Mouse (Mus musculus): ENCODE results near the gene Rspo3. TPM values are rescaled to one million over a fixed set of nuclear protein-coding genes. Genes with fewer than 3 reads are reported as not detected.
A peak's percentile ranks its signal among the peaks of the same experiment; 100 is the strongest.

The Rspo3 gene
- polyA plus RNA-seq (2012; fragmentation: generic; extraction: Trizol) = 1.9 TPM
- long read RNA-seq, experiment 1, partial matches to known transcripts = 0 of 1 reads
- long read RNA-seq, experiment 1, other reads (novel, unspliced or antisense) = 0 of 1 reads
- long read RNA-seq, experiment 2, partial matches to known transcripts = 0 of 2 reads
- long read RNA-seq, experiment 2, other reads (novel, unspliced or antisense) = 0 of 2 reads

- TF ChIP-seq MYOG (IDR thresholded peaks at IDR 0.05; ENCODE audit: control insufficient read depth, extremely low read depth, insufficient read length) (no peak), CTCF (IDR thresholded peaks at IDR 0.05; ENCODE audit: control insufficient read depth, insufficient read depth, insufficient read length) (no peak), USF1 (IDR thresholded peaks at IDR 0.05; ENCODE audit: low read depth) (no peak), MAX (IDR thresholded peaks at IDR 0.05) (no peak), CEBPB (IDR thresholded peaks at IDR 0.05; ENCODE audit: low read depth) (no peak), FOSL1 (IDR thresholded peaks at IDR 0.05; ENCODE audit: insufficient read depth, low read length, poor library complexity, severe bottlenecking) (no peak), MYOD1 (IDR thresholded peaks at IDR 0.05; ENCODE audit: control insufficient read depth, insufficient read length, low read depth) (no peak)
- H3K4me3 ChIP-seq (ENCODE audit: insufficient read depth, poor library complexity, severe bottlenecking) = peak within 1 kb of the TSS; percentile 34
- peak within 1 kb of the TSS; percentile 88 for H3ac ChIP-seq (ENCODE audit: control insufficient read depth, insufficient read length, low read depth)
- no peaks in the 10 kb centered on the region for H3K27me3 ChIP-seq (ENCODE audit: control insufficient read depth, insufficient read depth, insufficient read length)
- H3K79me2 ChIP-seq (ENCODE audit: control insufficient read depth, insufficient read depth) = no peaks in the 10 kb centered on the region
- no peaks in the 10 kb centered on the region for H3K79me3 ChIP-seq (ENCODE audit: low read depth)
- no peaks in the 10 kb centered on the region for H3K36me3 ChIP-seq (ENCODE audit: control insufficient read depth, insufficient read depth)
Observed at GRCm38 (mm10) chr10:29535546-29536260, at the start of gene Rspo3. Gene Rspo3 (minus strand): TSS chr10:29535867.

GRCm38 (mm10) chr10:29581940-29582339, 46.3 kb upstream of the Rspo3 start:
- H3K27me3 ChIP-seq (ENCODE audit: control insufficient read depth, insufficient read depth, insufficient read length) = no peaks in the 10 kb centered on the region
- H3K79me2 ChIP-seq (ENCODE audit: control insufficient read depth, insufficient read depth) = no peaks in the 10 kb centered on the region
- H3ac ChIP-seq (ENCODE audit: control insufficient read depth, insufficient read length, low read depth) = no peak overlapping the region
- H3K36me3 ChIP-seq (ENCODE audit: control insufficient read depth, insufficient read depth) = no peaks in the 10 kb centered on the region
- TF ChIP-seq FOSL1 (IDR thresholded peaks at IDR 0.05; ENCODE audit: insufficient read depth, low read length, poor library complexity, severe bottlenecking) = no peak
- TF ChIP-seq MAX (IDR thresholded peaks at IDR 0.05) = no peak
- TF ChIP-seq MYOD1 (IDR thresholded peaks at IDR 0.05; ENCODE audit: control insufficient read depth, insufficient read length, low read depth) = no peak
- TF ChIP-seq CEBPB (IDR thresholded peaks at IDR 0.05; ENCODE audit: low read depth) = no peak
- TF ChIP-seq MYOG (IDR thresholded peaks at IDR 0.05; ENCODE audit: control insufficient read depth, extremely low read depth, insufficient read length) = no peak
- TF ChIP-seq CTCF (IDR thresholded peaks at IDR 0.05; ENCODE audit: control insufficient read depth, insufficient read depth, insufficient read length) = no peak
- H3K79me3 ChIP-seq (ENCODE audit: low read depth) = no peaks in the 10 kb centered on the region
- H3K4me3 ChIP-seq (ENCODE audit: insufficient read depth, poor library complexity, severe bottlenecking) = no peak overlapping the region

GRCm38 (mm10) chr10:29581476-29581875, 45.8 kb upstream of the Rspo3 start:
- H3K27me3 ChIP-seq (ENCODE audit: control insufficient read depth, insufficient read depth, insufficient read length) = no peaks in the 10 kb centered on the region
- no peak overlapping the region for H3ac ChIP-seq (ENCODE audit: control insufficient read depth, insufficient read length, low read depth)
- no peaks in the 10 kb centered on the region for H3K79me3 ChIP-seq (ENCODE audit: low read depth)
- H3K36me3 ChIP-seq (ENCODE audit: control insufficient read depth, insufficient read depth) = no peaks in the 10 kb centered on the region
- TF ChIP-seq USF1 (IDR thresholded peaks at IDR 0.05; ENCODE audit: low read depth) (no peak), CTCF (IDR thresholded peaks at IDR 0.05; ENCODE audit: control insufficient read depth, insufficient read depth, insufficient read length) (no peak), FOSL1 (IDR thresholded peaks at IDR 0.05; ENCODE audit: insufficient read depth, low read length, poor library complexity, severe bottlenecking) (no peak), MAX (IDR thresholded peaks at IDR 0.05) (no peak), MYOG (IDR thresholded peaks at IDR 0.05; ENCODE audit: control insufficient read depth, extremely low read depth, insufficient read length) (no peak), MYOD1 (IDR thresholded peaks at IDR 0.05; ENCODE audit: control insufficient read depth, insufficient read length, low read depth) (no peak), CEBPB (IDR thresholded peaks at IDR 0.05; ENCODE audit: low read depth) (no peak)
- H3K79me2 ChIP-seq (ENCODE audit: control insufficient read depth, insufficient read depth) = no peaks in the 10 kb centered on the region
- H3K4me3 ChIP-seq (ENCODE audit: insufficient read depth, poor library complexity, severe bottlenecking) = no peak overlapping the region

GRCm38 (mm10) chr10:29555983-29556382, 20.3 kb upstream of the Rspo3 start:
- Histone ChIP-seq H3ac (ENCODE audit: control insufficient read depth, insufficient read length, low read depth) (no peak overlapping the region), H3K79me3 (ENCODE audit: low read depth) (no peaks in the 10 kb centered on the region), H3K36me3 (ENCODE audit: control insufficient read depth, insufficient read depth) (no peaks in the 10 kb centered on the region), H3K79me2 (ENCODE audit: control insufficient read depth, insufficient read depth) (no peaks in the 10 kb centered on the region), H3K4me3 (ENCODE audit: insufficient read depth, poor library complexity, severe bottlenecking) (no peak overlapping the region), H3K27me3 (ENCODE audit: control insufficient read depth, insufficient read depth, insufficient read length) (no peaks in the 10 kb centered on the region)
- TF ChIP-seq MAX (IDR thresholded peaks at IDR 0.05) (no peak), CTCF (IDR thresholded peaks at IDR 0.05; ENCODE audit: control insufficient read depth, insufficient read depth, insufficient read length) (no peak), FOSL1 (IDR thresholded peaks at IDR 0.05; ENCODE audit: insufficient read depth, low read length, poor library complexity, severe bottlenecking) (no peak), MYOD1 (IDR thresholded peaks at IDR 0.05; ENCODE audit: control insufficient read depth, insufficient read length, low read depth) (no peak), USF1 (IDR thresholded peaks at IDR 0.05; ENCODE audit: low read depth) (no peak), CEBPB (IDR thresholded peaks at IDR 0.05; ENCODE audit: low read depth) (no peak), MYOG (IDR thresholded peaks at IDR 0.05; ENCODE audit: control insufficient read depth, extremely low read depth, insufficient read length) (no peak)

- no peak for TF ChIP-seq MYOD1 (IDR thresholded peaks at IDR 0.05; ENCODE audit: control insufficient read depth, insufficient read length, low read depth)
- peak; percentile 42 for TF ChIP-seq CEBPB (IDR thresholded peaks at IDR 0.05; ENCODE audit: low read depth)
- Histone ChIP-seq H3K36me3 (ENCODE audit: control insufficient read depth, insufficient read depth) (no peaks in the 10 kb centered on the region), H3K27me3 (ENCODE audit: control insufficient read depth, insufficient read depth, insufficient read length) (no peaks in the 10 kb centered on the region), H3K79me3 (ENCODE audit: low read depth) (no peaks in the 10 kb centered on the region), H3ac (ENCODE audit: control insufficient read depth, insufficient read length, low read depth) (no peak overlapping the region), H3K4me3 (ENCODE audit: insufficient read depth, poor library complexity, severe bottlenecking) (no peak overlapping the region), H3K79me2 (ENCODE audit: control insufficient read depth, insufficient read depth) (no peaks in the 10 kb centered on the region)
Observed at GRCm38 (mm10) chr10:29554365-29554764, 18.7 kb upstream of the Rspo3 start.
